Mouse (Mus musculus) E14TG2a.4 (cell line): ENCODE measurements at regions not wholly inside any gene's neighbourhood (a gene's known extent, or its start where the extent isn't known, plus 50 kb on each side); places are given as distances from the start of the nearest gene placed in this dataset.

Experiments used
- H3K27me3 ChIP-seq: 2 replicates; pipeline ENCODE4 v1.6.1; 2014; ENCODE audit warnings: low read length, control low read depth; ENCODE audit not compliant: insufficient read depth
- H3K36me3 ChIP-seq: 2 replicates; pipeline ENCODE4 v1.6.1; 2014; ENCODE audit warnings: low read length, control low read depth; ENCODE audit not compliant: insufficient read depth
- H3K4me1 ChIP-seq: replicated peaks from 2 replicates; pipeline ENCODE4 v1.6.1; 2014; ENCODE audit warnings: low read depth, low read length, control low read depth
- H3K4me3 ChIP-seq: replicated peaks from 2 replicates; pipeline ENCODE4 v1.5.1; 2014; ENCODE audit warnings: mild to moderate bottlenecking, low read length
- H3K9me3 ChIP-seq: 2 replicates; pipeline ENCODE4 v1.6.1; 2014; ENCODE audit warnings: low read length, control low read depth
- CTCF ChIP-seq: conservative IDR thresholded peaks from 2 replicates; pipeline ENCODE4 v1.5.1; 2014; ENCODE audit warnings: low read length
- NANOG ChIP-seq: IDR thresholded peaks from 2 replicates; pipeline ENCODE4 v1.6.1; 2014; ENCODE audit warnings: borderline replicate concordance, low read length, mixed read lengths
- POU5F1 ChIP-seq: IDR thresholded peaks from 2 replicates; pipeline ENCODE4 v1.6.1; 2014; ENCODE audit warnings: low read length, borderline replicate concordance

GRCm38 (mm10) chr8:26864971-26865370 lies 112.2 kb upstream of the Zfp703 start:
- H3K4me3 ChIP-seq, result no peak overlapping the region
- no peaks in the 10 kb centered on the region for H3K27me3 ChIP-seq
- peaks cover 18% of the 10 kb centered on the region for H3K9me3 ChIP-seq
- no peaks in the 10 kb centered on the region for H3K36me3 ChIP-seq
- TF ChIP-seq CTCF (no peak), POU5F1 (no peak), NANOG (no peak)
- no peaks in the 10 kb centered on the region for H3K4me1 ChIP-seq

- no peaks in the 10 kb centered on the region for H3K4me1 ChIP-seq
- no peaks in the 10 kb centered on the region for H3K36me3 ChIP-seq
- TF ChIP-seq CTCF, result no peak
- no peak for TF ChIP-seq NANOG
- TF ChIP-seq POU5F1, result no peak
- H3K4me3 ChIP-seq, result no peak overlapping the region
- H3K27me3 ChIP-seq, result no peaks in the 10 kb centered on the region
- peaks cover 42% of the 10 kb centered on the region for H3K9me3 ChIP-seq
These were observed 108.8 kb upstream of the Zfp703 start for GRCm38 (mm10) chr8:26868101-26868848.

DNA sequence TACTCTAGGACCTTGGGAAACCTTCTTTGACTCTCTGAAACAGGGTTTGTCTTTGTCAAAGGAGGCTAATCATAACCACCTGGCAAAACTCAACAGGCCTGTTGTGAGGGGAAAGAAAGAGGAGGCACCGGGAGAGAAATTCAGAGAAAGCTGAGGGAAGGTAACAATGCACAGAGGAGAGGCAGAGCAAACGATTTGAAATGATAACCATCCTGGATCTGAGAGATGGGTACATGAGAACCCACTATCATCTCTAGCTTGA lies 108.3 kb upstream of the Zfp703 start:
- TF ChIP-seq CTCF, result no peak
- no peak for TF ChIP-seq NANOG
- TF ChIP-seq POU5F1, result no peak
- Histone ChIP-seq H3K4me3 (no peak overlapping the region), H3K36me3 (no peaks in the 10 kb centered on the region), H3K9me3 (peaks cover 42% of the 10 kb centered on the region), H3K27me3 (no peaks in the 10 kb centered on the region), H3K4me1 (no peaks in the 10 kb centered on the region)

- no peaks in the 10 kb centered on the region for H3K27me3 ChIP-seq
- TF ChIP-seq CTCF, result no peak
- TF ChIP-seq NANOG, result no peak
- no peak for TF ChIP-seq POU5F1
These were observed 105.3 kb upstream of the Zfp703 start for GRCm38 (mm10) chr8:26871838-26872237.

DNA sequence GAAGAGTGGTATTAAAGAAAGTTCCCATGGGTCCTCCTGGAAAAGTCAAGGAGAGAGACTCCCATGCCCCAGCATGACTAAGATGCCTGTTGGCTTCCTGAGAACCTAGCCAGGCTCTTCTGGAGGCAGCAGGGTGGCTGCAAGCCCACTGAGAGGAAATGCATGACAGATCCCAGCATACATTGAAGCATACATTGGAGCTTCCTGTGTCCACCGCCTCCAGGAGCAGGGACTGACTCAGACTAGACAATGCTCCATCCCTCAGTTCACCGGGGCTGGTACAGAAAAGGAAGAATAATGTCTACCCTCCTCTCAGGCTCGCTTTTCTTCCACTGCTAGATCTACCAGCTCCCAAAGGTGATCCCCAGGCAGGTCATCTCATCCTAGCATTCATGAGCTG lies 104.7 kb upstream of the Zfp703 start:
- Histone ChIP-seq H3K9me3 (peaks cover 32% of the 10 kb centered on the region), H3K4me3 (no peak overlapping the region), H3K27me3 (no peaks in the 10 kb centered on the region), H3K4me1 (no peaks in the 10 kb centered on the region), H3K36me3 (no peaks in the 10 kb centered on the region)
- no peak for TF ChIP-seq NANOG
- TF ChIP-seq CTCF, result no peak
- TF ChIP-seq POU5F1, result no peak

More at GRCm38 (mm10) chr8:26871838-26872237, 105.3 kb upstream of the Zfp703 start:
- Histone ChIP-seq H3K4me1 (no peaks in the 10 kb centered on the region), H3K36me3 (no peaks in the 10 kb centered on the region), H3K4me3 (no peak overlapping the region), H3K9me3 (peaks cover 32% of the 10 kb centered on the region)

- H3K4me1 ChIP-seq, result no peaks in the 10 kb centered on the region
- TF ChIP-seq CTCF (no peak), NANOG (no peak), POU5F1 (no peak)
These were observed 104.3 kb upstream of the Zfp703 start for GRCm38 (mm10) chr8:26872815-26873214.

DNA sequence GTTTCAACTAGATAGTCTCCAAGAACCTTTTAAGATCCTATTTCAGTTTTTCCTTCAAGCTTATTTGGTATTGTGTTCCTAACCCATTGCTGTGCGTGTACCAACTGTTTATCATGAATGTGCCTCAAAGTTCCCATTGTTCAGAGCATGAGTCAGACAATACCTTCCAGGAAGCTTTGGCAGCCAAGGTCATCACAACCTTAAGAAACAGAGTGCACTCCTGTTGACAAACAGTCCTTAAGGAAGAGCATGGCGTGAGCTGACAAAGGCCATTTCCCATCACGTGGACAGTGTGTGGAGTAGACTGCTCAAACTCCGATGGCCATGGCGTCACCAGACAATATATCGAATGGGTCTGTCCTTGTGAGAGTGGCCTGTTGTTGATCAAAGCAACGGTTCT lies 96.9 kb upstream of the Zfp703 start:
- no peaks in the 10 kb centered on the region for H3K36me3 ChIP-seq
- TF ChIP-seq CTCF, result no peak
- no peak for TF ChIP-seq NANOG
- TF ChIP-seq POU5F1, result no peak
- H3K4me3 ChIP-seq, result no peak overlapping the region
- H3K4me1 ChIP-seq, result no peaks in the 10 kb centered on the region
- H3K9me3 ChIP-seq, result 0 out of 2 replicates have a peak, but pooled peaks cover 3% of the 10 kb centered on the region
- peaks cover 5% of the 10 kb centered on the region; the same call in 1 of the 2 replicates for H3K27me3 ChIP-seq

More at GRCm38 (mm10) chr8:26872815-26873214, 104.3 kb upstream of the Zfp703 start:
- H3K4me3 ChIP-seq, result no peak overlapping the region
- peaks cover 32% of the 10 kb centered on the region for H3K9me3 ChIP-seq
- no peaks in the 10 kb centered on the region for H3K27me3 ChIP-seq
- H3K36me3 ChIP-seq, result no peaks in the 10 kb centered on the region

GRCm38 (mm10) chr8:26881268-26882120 lies 95.6 kb upstream of the Zfp703 start:
- no peak overlapping the region for H3K4me3 ChIP-seq
- no peaks in the 10 kb centered on the region for H3K36me3 ChIP-seq
- TF ChIP-seq CTCF (no peak), NANOG (no peak), POU5F1 (no peak)
- H3K27me3 ChIP-seq, result peaks cover 9% of the 10 kb centered on the region; the same call in 1 of the 2 replicates
- H3K9me3 ChIP-seq, result 0 out of 2 replicates have a peak, but pooled peaks cover 3% of the 10 kb centered on the region
- H3K4me1 ChIP-seq, result no peaks in the 10 kb centered on the region

DNA sequence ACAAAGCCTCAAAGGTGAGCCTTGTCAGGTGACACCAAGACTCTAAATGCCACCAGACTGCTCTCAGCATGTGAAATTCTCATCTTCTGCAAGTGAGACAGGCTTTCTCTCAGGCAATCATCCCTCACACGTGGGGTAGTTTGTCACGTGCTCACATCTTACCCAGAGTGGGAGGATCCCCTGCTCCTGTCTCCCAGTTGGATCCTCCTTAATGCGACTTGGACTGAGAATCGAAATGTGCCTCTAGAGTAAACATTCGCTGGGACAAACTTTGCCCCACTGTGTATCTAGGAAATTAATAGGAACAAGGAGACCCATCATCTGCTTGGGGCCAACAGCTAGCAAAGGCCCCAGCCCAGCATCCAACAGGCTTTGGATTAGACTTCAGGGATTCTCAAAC lies 94.5 kb upstream of the Zfp703 start:
- no peak for TF ChIP-seq POU5F1
- no peak for TF ChIP-seq CTCF
- TF ChIP-seq NANOG, result no peak
- Histone ChIP-seq H3K36me3 (no peaks in the 10 kb centered on the region), H3K4me3 (no peak overlapping the region), H3K9me3 (0 out of 2 replicates have a peak, but pooled peaks cover 3% of the 10 kb centered on the region), H3K4me1 (no peaks in the 10 kb centered on the region), H3K27me3 (peaks cover 9% of the 10 kb centered on the region; the same call in 1 of the 2 replicates)
